Mouse (Mus musculus): ENCODE results near the gene Tex26. TPM values are rescaled to one million over a fixed set of nuclear protein-coding genes. Genes with fewer than 3 reads are reported as not detected.

Gene Tex26
- polyA plus RNA-seq, 1 experiment: not detected

DNA sequence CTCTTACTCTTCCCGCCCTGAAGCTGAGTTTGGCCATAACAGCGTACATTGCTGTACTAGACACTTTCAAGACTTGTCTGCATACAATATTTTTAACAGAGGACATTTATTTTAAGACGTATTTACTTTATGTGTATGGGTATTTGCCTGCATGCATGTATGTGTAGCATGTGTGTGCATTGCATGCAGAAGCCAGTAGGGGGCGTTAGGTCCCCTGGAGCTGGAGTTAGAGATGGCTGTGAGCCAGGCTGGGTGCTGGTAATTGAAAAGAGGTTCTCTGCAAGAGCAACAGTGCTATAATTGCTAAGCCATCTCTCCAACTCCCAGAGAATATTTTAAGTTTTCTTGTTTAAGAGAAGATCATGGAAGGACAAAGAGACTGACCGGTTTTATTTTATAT lies 34.8 kb upstream of the Tex26 start:
- DNase-seq (ENCODE audit: low read depth in 1 of 2, low spot score in 2 of 2): no peak
- Histone ChIP-seq H3K27ac (ENCODE audit: insufficient read depth, low read length) (no peak overlapping the region), H3K4me1 (ENCODE audit: control insufficient read depth, insufficient read depth, insufficient read length) (no peaks in the 10 kb centered on the region), H3K4me3 (ENCODE audit: extremely low read depth, insufficient read depth, insufficient read length) (no peak overlapping the region), H3K27me3 (ENCODE audit: control insufficient read depth, insufficient read depth, low read length) (no peaks in the 10 kb centered on the region; the same call in 1 of the 2 replicates), H3K36me3 (ENCODE audit: control insufficient read depth, insufficient read depth, low read length) (no peaks in the 10 kb centered on the region)
- 83% methylated on average over 5 of the region's 5 CpGs for WGBS
- TF ChIP-seq CTCF (IDR thresholded peaks at IDR 0.05; ENCODE audit: extremely low read depth, insufficient read depth, insufficient read length, insufficient replicate concordance) (no peak), POLR2A (IDR thresholded peaks at IDR 0.05; ENCODE audit: low read depth, low read length) (no peak)

DNA sequence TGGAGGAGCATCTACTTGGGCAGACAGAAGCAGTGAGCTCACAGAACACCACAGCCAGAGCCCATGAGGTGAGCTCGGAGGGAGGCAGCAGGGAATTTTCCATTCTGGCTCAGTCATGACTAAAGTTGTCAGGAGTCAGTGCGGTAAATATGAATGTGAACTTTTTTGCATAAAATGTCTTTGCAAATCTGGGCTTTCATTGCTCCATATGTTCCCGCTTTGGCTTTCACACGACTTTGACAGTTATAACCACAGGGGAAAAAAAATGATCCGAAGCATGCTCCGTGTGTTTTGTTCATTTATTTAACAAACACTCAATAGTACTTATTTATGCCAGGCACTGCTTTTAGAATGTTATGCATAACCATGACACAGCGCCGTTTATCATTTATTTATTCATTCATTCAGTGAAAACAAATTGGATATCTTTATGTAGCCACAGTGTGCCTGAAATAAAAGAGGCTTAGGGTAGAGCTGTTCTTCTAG lies 32.6 kb upstream of the Tex26 start:
- DNase-seq (ENCODE audit: low read depth in 1 of 2, low spot score in 2 of 2): no peak
- TF ChIP-seq CTCF (IDR thresholded peaks at IDR 0.05; ENCODE audit: extremely low read depth, insufficient read depth, insufficient read length, insufficient replicate concordance) (no peak), POLR2A (IDR thresholded peaks at IDR 0.05; ENCODE audit: low read depth, low read length) (no peak)
- no peaks in the 10 kb centered on the region; the same call in 1 of the 2 replicates for H3K27me3 ChIP-seq (ENCODE audit: control insufficient read depth, insufficient read depth, low read length)
- H3K4me1 ChIP-seq (ENCODE audit: control insufficient read depth, insufficient read depth, insufficient read length): peaks cover under 1% of the 10 kb centered on the region; the same call in 1 of the 2 replicates
- H3K4me3 ChIP-seq (ENCODE audit: extremely low read depth, insufficient read depth, insufficient read length): no peak overlapping the region
- WGBS: 90% methylated on average over 8 of the region's 8 CpGs
- no peaks in the 10 kb centered on the region for H3K36me3 ChIP-seq (ENCODE audit: control insufficient read depth, insufficient read depth, low read length)
- no peak overlapping the region for H3K27ac ChIP-seq (ENCODE audit: insufficient read depth, low read length)

DNA sequence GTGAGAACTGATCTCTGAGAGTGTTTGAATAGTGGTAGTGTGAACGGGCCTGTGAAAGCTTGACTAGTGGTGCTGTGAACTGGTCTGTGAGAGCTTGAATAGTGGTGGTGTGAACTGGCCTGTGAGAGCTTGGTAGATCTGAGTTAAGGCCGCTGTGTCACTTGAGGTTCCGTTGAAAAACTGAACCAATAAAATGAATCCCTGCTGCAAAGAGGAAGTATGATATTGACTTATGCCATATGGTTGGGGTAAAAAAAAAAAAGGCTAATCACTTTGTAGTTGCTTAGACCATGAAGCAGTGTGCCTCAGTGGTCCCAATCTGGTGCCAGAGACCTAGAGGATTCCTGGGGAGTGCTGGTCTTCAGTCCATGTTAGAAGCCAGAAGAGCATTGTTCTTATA lies 30.0 kb upstream of the Tex26 start:
- Histone ChIP-seq H3K27me3 (ENCODE audit: control insufficient read depth, insufficient read depth, low read length) (no peaks in the 10 kb centered on the region; the same call in 1 of the 2 replicates), H3K4me1 (ENCODE audit: control insufficient read depth, insufficient read depth, insufficient read length) (peaks cover 3% of the 10 kb centered on the region; the same call in 1 of the 2 replicates), H3K4me3 (ENCODE audit: extremely low read depth, insufficient read depth, insufficient read length) (no peak overlapping the region), H3K27ac (ENCODE audit: insufficient read depth, low read length) (no peak overlapping the region), H3K36me3 (ENCODE audit: control insufficient read depth, insufficient read depth, low read length) (no peaks in the 10 kb centered on the region)
- WGBS: 80% methylated on average over 3 of the region's 3 CpGs
- TF ChIP-seq POLR2A (IDR thresholded peaks at IDR 0.05; ENCODE audit: low read depth, low read length) (no peak), CTCF (IDR thresholded peaks at IDR 0.05; ENCODE audit: extremely low read depth, insufficient read depth, insufficient read length, insufficient replicate concordance) (no peak)
- no peak for DNase-seq (ENCODE audit: low read depth in 1 of 2, low spot score in 2 of 2)

DNA sequence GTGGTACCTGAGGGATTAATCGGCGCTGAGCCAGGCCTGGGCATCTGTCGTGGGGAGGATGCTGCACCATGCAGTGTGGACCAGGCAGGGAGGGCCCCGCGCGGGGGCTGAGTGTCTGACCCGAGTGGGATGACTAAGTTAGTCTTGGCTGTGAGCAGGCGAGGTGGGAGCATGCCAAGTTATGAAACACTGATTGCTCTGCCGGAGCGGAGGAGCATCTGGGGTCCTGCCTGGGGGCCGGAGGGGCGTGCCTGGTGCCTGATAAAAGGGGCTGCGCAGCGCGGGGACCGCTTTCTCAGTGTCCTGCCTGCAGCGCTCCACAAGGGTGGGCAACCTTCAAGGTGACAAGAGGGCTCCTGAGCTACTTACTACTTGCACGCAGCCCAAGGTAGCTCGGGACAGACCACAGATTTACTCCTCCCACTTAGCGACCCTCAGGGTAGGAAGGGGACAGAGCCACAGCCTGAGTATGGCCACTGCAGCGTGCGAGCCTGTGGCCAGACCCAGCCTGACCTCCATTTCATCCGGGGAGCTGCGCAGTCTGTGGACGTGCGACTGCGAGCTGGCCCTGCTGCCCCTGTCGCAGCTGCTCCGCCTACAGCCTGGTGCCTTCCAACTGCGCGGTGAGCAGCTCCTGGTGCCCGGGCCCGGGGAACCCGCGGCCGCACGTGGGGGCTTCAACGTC lies 27.8 kb upstream of the Tex26 start, which contains the start of gene Medag:
Medag (plus strand) TSS at position 241 of the 685 bp plus-strand sequence.
- TF ChIP-seq CTCF (IDR thresholded peaks at IDR 0.05; ENCODE audit: extremely low read depth, insufficient read depth, insufficient read length, insufficient replicate concordance) (no peak), POLR2A (IDR thresholded peaks at IDR 0.05; ENCODE audit: low read depth, low read length) (no peak)
- Histone ChIP-seq H3K4me3 (ENCODE audit: extremely low read depth, insufficient read depth, insufficient read length) (peak within 1 kb of the TSS; percentile 20; the same call in 1 of the 2 replicates), H3K27me3 (ENCODE audit: control insufficient read depth, insufficient read depth, low read length) (no peaks in the 10 kb centered on the region; the same call in 1 of the 2 replicates), H3K4me1 (ENCODE audit: control insufficient read depth, insufficient read depth, insufficient read length) (peaks cover 6% of the 10 kb centered on the region), H3K36me3 (ENCODE audit: control insufficient read depth, insufficient read depth, low read length) (no peaks in the 10 kb centered on the region), H3K27ac (ENCODE audit: insufficient read depth, low read length) (no peak within 1 kb of the TSS)
- 45% methylated on average over 38 of the region's 38 CpGs for WGBS
- DNase-seq (ENCODE audit: low read depth in 1 of 2, low spot score in 2 of 2): no peak

DNA sequence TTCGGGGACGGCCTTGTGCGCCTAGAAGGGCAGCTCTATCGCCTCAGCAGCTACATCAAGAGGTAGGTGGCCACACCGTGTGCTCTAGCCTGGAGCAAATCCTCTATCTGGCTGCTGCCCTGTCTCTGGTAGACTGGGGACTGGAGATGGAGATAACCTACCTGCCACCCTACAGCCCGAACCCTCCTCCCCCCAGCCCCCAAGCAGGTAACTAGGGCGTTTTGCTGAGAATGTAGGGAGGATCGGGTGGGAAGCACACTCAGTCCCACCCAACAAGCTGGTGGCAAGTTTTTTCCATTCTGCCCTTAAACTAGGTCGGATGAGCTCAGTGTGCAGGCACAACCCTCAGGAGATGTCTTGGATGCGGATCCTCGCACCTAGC lies 27.3 kb upstream of the Tex26 start:
- WGBS: 63% methylated on average over 11 of the region's 11 CpGs
- TF ChIP-seq CTCF (IDR thresholded peaks at IDR 0.05; ENCODE audit: extremely low read depth, insufficient read depth, insufficient read length, insufficient replicate concordance) (no peak), POLR2A (IDR thresholded peaks at IDR 0.05; ENCODE audit: low read depth, low read length) (no peak)
- H3K4me1 ChIP-seq (ENCODE audit: control insufficient read depth, insufficient read depth, insufficient read length): peaks cover 6% of the 10 kb centered on the region

DNA sequence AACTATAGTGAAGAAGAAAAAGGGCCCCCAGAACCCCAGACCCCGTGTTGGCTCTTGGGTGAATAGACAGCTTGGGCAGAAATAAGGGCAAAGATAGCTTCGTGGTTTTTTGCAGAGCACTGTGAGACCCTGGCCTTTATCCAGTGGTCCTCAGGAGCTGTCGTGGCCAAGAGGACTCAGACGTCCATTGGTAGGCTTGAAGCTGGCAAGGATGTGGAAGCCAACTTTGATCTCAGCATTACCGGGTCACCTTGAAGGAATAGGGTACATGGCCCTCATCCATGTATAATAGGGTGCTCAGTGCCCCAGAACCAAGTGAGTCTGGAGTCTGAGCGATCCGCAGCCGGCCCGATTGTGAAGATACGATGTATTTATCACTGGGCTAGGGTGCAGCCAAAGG lies 26.8 kb upstream of the Tex26 start:
- peaks cover 6% of the 10 kb centered on the region for H3K4me1 ChIP-seq (ENCODE audit: control insufficient read depth, insufficient read depth, insufficient read length)
- H3K4me3 ChIP-seq (ENCODE audit: extremely low read depth, insufficient read depth, insufficient read length): no peak overlapping the region
- DNase-seq (ENCODE audit: low read depth in 1 of 2, low spot score in 2 of 2): no peak
- TF ChIP-seq CTCF (IDR thresholded peaks at IDR 0.05; ENCODE audit: extremely low read depth, insufficient read depth, insufficient read length, insufficient replicate concordance) (no peak), POLR2A (IDR thresholded peaks at IDR 0.05; ENCODE audit: low read depth, low read length) (no peak)
- no peaks in the 10 kb centered on the region; the same call in 1 of the 2 replicates for H3K27me3 ChIP-seq (ENCODE audit: control insufficient read depth, insufficient read depth, low read length)
- H3K27ac ChIP-seq (ENCODE audit: insufficient read depth, low read length): no peak overlapping the region
- 87% methylated on average over 10 of the region's 10 CpGs for WGBS
- H3K36me3 ChIP-seq (ENCODE audit: control insufficient read depth, insufficient read depth, low read length): no peaks in the 10 kb centered on the region

More for the DNA sequence above, 27.3 kb upstream of the Tex26 start:
- DNase-seq (ENCODE audit: low read depth in 1 of 2, low spot score in 2 of 2): no peak
- no peaks in the 10 kb centered on the region for H3K36me3 ChIP-seq (ENCODE audit: control insufficient read depth, insufficient read depth, low read length)
- no peaks in the 10 kb centered on the region; the same call in 1 of the 2 replicates for H3K27me3 ChIP-seq (ENCODE audit: control insufficient read depth, insufficient read depth, low read length)
- no peak overlapping the region for H3K4me3 ChIP-seq (ENCODE audit: extremely low read depth, insufficient read depth, insufficient read length)
- H3K27ac ChIP-seq (ENCODE audit: insufficient read depth, low read length): no peak overlapping the region
